Mouse (Mus musculus) kidney, postnatal 0 days (tissue): ENCODE measurements at regions not wholly inside any gene's neighbourhood (a gene's known extent, or its start where the extent isn't known, plus 50 kb on each side); places are given as distances from the start of the nearest gene placed in this dataset.

Experiments
- ATAC-seq: fragments of 200-750 bp; cut with Nextera tagmentation; replicated peaks from 2 replicates; pipeline ENCODE4 v1.8.0; 2017; ENCODE audit warnings: low read depth, moderate number of reproducible peaks, moderate TSS enrichment, moderate library complexity; ENCODE audit not compliant: low FRiP score
- DNase-seq: peaks from one replicate; pipeline ENCODE4 v3.0.0-alpha.2; 2016; ENCODE audit warnings: low spot score
- H3K27ac ChIP-seq: fragments of 300-500 bp; sonication (generic); 2 replicates; pipeline ENCODE4 v1.5.1; 2014; ENCODE audit warnings: mild to moderate bottlenecking
- H3K27me3 ChIP-seq: fragments of 300-500 bp; sonication (generic); 2 replicates; pipeline ENCODE4 v1.6.1; 2014; ENCODE audit warnings: low read length, mixed read lengths; ENCODE audit not compliant: insufficient read depth
- H3K36me3 ChIP-seq: fragments of 300-500 bp; sonication (generic); 2 replicates; pipeline ENCODE4 v1.6.1; 2014; ENCODE audit warnings: low read length, mixed read lengths; ENCODE audit not compliant: insufficient read depth
- H3K4me1 ChIP-seq: fragments of 300-500 bp; sonication (generic); replicated peaks from 2 replicates; pipeline ENCODE4 v1.6.1; 2014; ENCODE audit warnings: antibody characterized with exemption, low read length, mixed read lengths; ENCODE audit not compliant: insufficient read depth
- H3K4me2 ChIP-seq: fragments of 300-500 bp; sonication (generic); 2 replicates; pipeline ENCODE4 v1.6.1; 2014; ENCODE audit warnings: mild to moderate bottlenecking, low read length, moderate library complexity, mixed read lengths
- H3K4me3 ChIP-seq: fragments of 300-500 bp; sonication (generic); replicated peaks from 2 replicates; pipeline ENCODE4 v1.5.1; 2014; ENCODE audit warnings: low read depth, low read length
- H3K9ac ChIP-seq: fragments of 300-500 bp; sonication (generic); 2 replicates; pipeline ENCODE4 v1.6.1; 2014; ENCODE audit warnings: low read depth, low read length
- H3K9me3 ChIP-seq: fragments of 300-500 bp; sonication (generic); replicated peaks from 2 replicates; pipeline ENCODE4 v1.6.1; 2016; ENCODE audit warnings: low read length, inconsistent platforms, mixed read lengths
- CTCF ChIP-seq: IDR thresholded peaks from 2 replicates; pipeline ENCODE4 v1.5.1; 2016; ENCODE audit warnings: antibody characterized with exemption, low read depth, mild to moderate bottlenecking, moderate library complexity
- WGBS: fragments of 180-500 bp; shearing (Covaris S2); extraction: QIAGEN DNeasy Blood & Tissue Kit; methylation state at CpG from one replicate; pipeline ENCODE4 v1.1.7; 2014; 5-methylcytosine and 5-hydroxymethylcytosine counted together

DNA sequence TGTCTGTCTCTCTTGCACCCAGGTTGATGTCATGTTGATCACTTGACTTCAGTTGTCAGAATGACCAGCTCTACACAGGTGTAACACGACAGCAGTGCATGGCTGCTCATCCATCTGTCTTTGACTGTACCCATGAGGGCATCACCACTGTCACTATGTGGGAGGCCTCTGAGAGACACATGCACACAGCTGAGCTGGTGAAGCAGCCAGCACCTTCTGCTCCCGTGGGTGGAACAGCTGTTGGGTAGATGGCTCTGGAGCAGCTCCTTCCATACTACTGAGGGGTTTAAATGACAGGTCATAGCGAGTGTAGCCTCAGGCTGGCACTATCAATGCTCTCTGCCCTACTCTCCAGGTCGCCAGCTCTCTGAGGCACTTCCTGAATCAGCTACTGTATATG, 301.9 kb downstream of the Hs3st3b1 start:
- H3K27me3 ChIP-seq, result no peaks in the 10 kb centered on the region
- TF ChIP-seq CTCF, result no peak
- no peak overlapping the region for H3K27ac ChIP-seq
- H3K4me1 ChIP-seq, result no peaks in the 10 kb centered on the region
- no peak overlapping the region for H3K4me3 ChIP-seq
- no peak overlapping the region for H3K4me2 ChIP-seq
- H3K9ac ChIP-seq, result no peak overlapping the region
- 78% methylated on average over 4 of the region's 4 CpGs for WGBS
- H3K9me3 ChIP-seq, result no peaks in the 10 kb centered on the region
- DNase-seq (no peak), ATAC-seq (no peak)
- H3K36me3 ChIP-seq, result no peaks in the 10 kb centered on the region

DNA sequence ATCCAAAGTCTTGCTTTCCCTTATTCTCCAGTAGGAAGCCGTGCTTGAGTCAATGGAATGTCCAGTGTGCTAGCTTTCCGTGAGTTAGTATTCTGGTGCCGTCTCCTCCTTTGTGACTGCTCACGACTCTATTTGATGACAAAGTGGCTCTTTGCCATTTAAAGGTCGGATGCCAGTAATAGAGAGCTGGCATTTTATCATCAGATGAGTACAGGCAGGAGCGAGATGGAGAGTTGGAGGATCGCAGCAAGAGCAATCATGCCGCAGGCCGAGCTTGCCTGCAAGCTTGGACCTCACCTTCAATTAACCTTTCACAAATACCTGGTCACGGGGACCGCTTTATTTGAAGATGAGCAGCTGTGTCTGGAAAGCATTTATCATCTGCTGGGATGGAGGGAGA, 291.8 kb downstream of the Hs3st3b1 start:
- Histone ChIP-seq H3K4me2 (no peak overlapping the region), H3K4me3 (no peak overlapping the region), H3K27me3 (no peaks in the 10 kb centered on the region), H3K27ac (no peak overlapping the region), H3K4me1 (no peaks in the 10 kb centered on the region), H3K36me3 (no peaks in the 10 kb centered on the region), H3K9me3 (no peaks in the 10 kb centered on the region), H3K9ac (no peak overlapping the region)
- ATAC-seq, result no peak
- DNase-seq, result peak; percentile 10
- TF ChIP-seq CTCF, result no peak
- 74% methylated on average over 11 of the region's 11 CpGs for WGBS

DNA sequence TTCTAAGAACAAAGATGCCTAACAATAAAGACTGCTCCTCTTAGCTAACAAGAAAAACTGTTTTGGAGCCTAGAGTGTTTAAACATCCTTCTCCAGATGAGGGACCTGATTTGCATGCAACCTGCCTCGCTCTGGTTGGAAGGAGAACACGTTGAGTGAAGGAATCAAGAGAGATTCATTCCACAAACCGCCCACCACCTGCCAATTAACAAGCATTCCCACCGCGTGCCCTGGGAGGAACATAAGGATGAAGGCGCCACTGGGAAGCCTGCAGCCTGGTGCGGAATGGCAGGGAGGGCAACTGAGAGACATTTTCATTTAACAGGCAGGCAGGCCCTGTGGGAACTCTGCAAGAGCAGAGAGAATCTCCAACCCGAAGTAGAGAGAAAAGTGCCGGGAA, 265.0 kb downstream of the Hs3st3b1 start:
- no peak for DNase-seq
- Histone ChIP-seq H3K27ac (no peak overlapping the region), H3K4me2 (no peak overlapping the region), H3K9me3 (no peaks in the 10 kb centered on the region), H3K36me3 (no peaks in the 10 kb centered on the region), H3K4me3 (no peak overlapping the region), H3K4me1 (no peaks in the 10 kb centered on the region), H3K9ac (no peak overlapping the region), H3K27me3 (no peaks in the 10 kb centered on the region)
- TF ChIP-seq CTCF, result no peak
- ATAC-seq, result no peak
- 68% methylated on average over 9 of the region's 9 CpGs for WGBS

DNA sequence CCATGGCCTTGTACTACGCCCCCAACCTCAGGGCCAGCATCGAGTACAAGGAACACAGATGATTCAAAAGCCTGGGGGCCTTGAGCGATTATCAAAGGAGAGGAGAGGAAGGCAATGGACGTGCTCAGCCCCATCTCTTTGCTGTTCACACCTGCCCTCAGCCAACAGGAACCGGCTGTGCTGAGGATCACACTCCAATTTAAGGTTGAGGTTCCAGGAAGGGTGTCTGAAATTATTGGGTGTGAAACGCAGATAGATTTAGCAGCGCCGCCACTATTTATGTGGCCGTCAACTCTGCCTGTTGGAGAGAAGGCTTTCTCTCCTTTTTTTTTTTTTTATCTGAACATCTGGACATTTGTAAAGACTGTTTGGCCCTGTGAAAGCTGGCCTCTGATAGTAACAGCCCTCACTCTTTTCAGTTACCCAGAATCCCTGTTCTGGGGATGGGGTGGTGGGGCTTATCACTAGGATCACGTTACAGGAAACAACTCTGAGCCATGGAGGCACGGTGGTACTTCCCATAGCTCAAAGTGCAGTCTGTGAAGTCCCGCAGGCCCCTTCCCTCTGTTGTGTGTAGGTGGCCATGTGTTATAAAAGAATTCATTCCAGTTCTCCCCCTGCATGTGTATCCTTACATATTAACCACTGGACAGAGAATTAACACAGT, 256.7 kb downstream of the Hs3st3b1 start:
- no peak overlapping the region for H3K4me2 ChIP-seq
- no peak overlapping the region for H3K9ac ChIP-seq
- no peaks in the 10 kb centered on the region for H3K4me1 ChIP-seq
- H3K36me3 ChIP-seq, result no peaks in the 10 kb centered on the region
- no peaks in the 10 kb centered on the region for H3K27me3 ChIP-seq
- H3K4me3 ChIP-seq, result no peak overlapping the region
- peak; percentile 6 for DNase-seq
- no peak for TF ChIP-seq CTCF
- H3K27ac ChIP-seq, result no peak overlapping the region
- WGBS, result 27% methylated on average over 12 of the region's 12 CpGs
- no peak for ATAC-seq
- H3K9me3 ChIP-seq, result no peaks in the 10 kb centered on the region

DNA sequence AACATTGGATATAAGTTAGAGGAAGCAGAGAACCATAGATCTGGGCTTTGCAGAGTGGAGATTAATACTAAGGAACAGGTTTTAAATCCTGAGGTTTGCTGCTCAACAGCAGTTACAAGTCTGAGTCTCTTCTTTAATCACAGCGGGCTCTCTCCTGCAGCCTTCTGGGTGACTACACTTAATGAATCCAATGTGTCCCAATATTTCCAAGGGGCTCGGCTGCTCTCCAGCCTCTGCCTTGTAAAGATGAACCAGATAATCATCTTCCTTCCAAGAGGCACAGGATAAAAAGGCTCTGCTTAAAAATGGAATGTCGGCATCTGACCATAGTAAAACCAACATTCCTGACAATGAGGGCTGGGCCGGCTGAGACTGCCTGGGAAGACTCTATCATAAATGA, 251.6 kb downstream of the Hs3st3b1 start:
- ATAC-seq (no peak), DNase-seq (no peak)
- Histone ChIP-seq H3K4me2 (no peak overlapping the region), H3K9ac (no peak overlapping the region), H3K4me3 (no peak overlapping the region), H3K9me3 (no peaks in the 10 kb centered on the region), H3K4me1 (no peaks in the 10 kb centered on the region), H3K27ac (no peak overlapping the region), H3K27me3 (no peaks in the 10 kb centered on the region), H3K36me3 (no peaks in the 10 kb centered on the region)
- 75% methylated on average over 4 of the region's 4 CpGs for WGBS
- TF ChIP-seq CTCF, result no peak

DNA sequence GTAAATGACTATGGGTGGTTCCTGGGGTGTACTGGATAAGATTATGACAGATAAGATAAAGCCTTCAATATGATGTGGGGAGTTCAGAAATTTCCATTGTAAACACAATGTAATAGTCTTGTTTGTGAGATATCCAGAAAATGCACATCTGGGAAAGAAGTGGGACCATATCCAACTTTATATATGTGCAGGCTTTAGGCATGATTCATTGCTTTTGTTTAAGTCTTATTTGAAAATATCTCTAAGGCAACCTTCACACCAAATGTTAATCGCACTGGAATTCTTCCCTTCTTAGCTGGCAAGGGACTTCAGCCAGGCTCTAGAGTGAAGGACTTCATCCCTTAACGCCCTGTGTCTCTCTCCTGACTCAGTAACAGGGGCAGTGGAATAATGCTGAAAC, 250.3 kb downstream of the Hs3st3b1 start:
- H3K9ac ChIP-seq, result no peak overlapping the region
- H3K9me3 ChIP-seq, result no peaks in the 10 kb centered on the region
- H3K4me2 ChIP-seq, result no peak overlapping the region
- H3K27ac ChIP-seq, result no peak overlapping the region
- no peak for DNase-seq
- no peak overlapping the region for H3K4me3 ChIP-seq
- TF ChIP-seq CTCF, result no peak
- H3K36me3 ChIP-seq, result no peaks in the 10 kb centered on the region
- 69% methylated on average over 2 of the region's 2 CpGs for WGBS
- H3K27me3 ChIP-seq, result no peaks in the 10 kb centered on the region
- ATAC-seq, result no peak
- H3K4me1 ChIP-seq, result no peaks in the 10 kb centered on the region

DNA sequence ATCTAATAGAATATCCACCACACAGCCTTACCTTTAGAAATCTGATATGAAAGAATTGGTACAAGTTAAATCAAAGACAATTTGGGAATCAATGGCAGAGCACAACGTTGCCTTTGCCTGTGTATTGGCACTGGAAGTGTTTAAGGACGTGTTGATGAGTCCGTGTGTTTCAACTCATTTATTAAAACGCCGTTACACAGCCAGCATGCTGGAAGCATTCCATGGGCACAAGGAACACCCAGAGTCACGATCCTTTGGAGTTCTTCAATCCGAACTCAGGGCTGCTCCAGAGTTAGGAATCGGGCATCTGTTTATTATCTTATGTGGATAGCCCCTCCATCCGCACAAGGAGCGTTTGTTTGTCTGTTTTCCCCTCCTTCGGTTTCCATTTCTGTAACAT, 244.2 kb downstream of the Hs3st3b1 start:
- no peak overlapping the region for H3K4me3 ChIP-seq
- TF ChIP-seq CTCF, result no peak
- no peak overlapping the region for H3K4me2 ChIP-seq
- H3K27me3 ChIP-seq, result no peaks in the 10 kb centered on the region
- WGBS, result 83% methylated on average over 11 of the region's 11 CpGs
- H3K27ac ChIP-seq, result no peak overlapping the region
- DNase-seq, result no peak
- H3K36me3 ChIP-seq, result no peaks in the 10 kb centered on the region
- ATAC-seq, result no peak
- H3K9me3 ChIP-seq, result no peaks in the 10 kb centered on the region
- no peak overlapping the region for H3K9ac ChIP-seq
- H3K4me1 ChIP-seq, result no peaks in the 10 kb centered on the region
